Mouse (Mus musculus): Measurements from ENCODE around the gene Zic5. TPM values are rescaled to one million over a fixed set of nuclear protein-coding genes. Genes with fewer than 3 reads are reported as not detected.

Zic5 gene
- polyA plus RNA-seq, 1 experiment from 2014 or later, result not detected

GRCm38 (mm10) chr14:122480355-122480754 is 14.9 kb upstream of the Zic5 start:
- no peaks in the 10 kb centered on the region for H3K36me3 ChIP-seq (ENCODE audit: insufficient read depth, low read length)
- H3K27me3 ChIP-seq (replicated peaks; ENCODE audit: insufficient read depth, low read length), result peaks cover 82% of the 10 kb centered on the region
- H3K9me3 ChIP-seq (ENCODE audit: low read length), result no peaks in the 10 kb centered on the region
- no peak overlapping the region for H3K4me3 ChIP-seq (ENCODE audit: low read depth, low read length)
- no peak for TF ChIP-seq EP300 (IDR thresholded peaks at IDR 0.05)
- TF ChIP-seq CTCF (IDR thresholded peaks at IDR 0.05), result no peak
- peaks cover 6% of the 10 kb centered on the region for H3K4me1 ChIP-seq (ENCODE audit: insufficient read depth, low read depth, low read length)
- 9% methylated on average over 2 of the region's 2 CpGs for whole genome bisulfite sequencing
- no peak overlapping the region for H3K9ac ChIP-seq (replicated peaks; ENCODE audit: low read depth)
- DNase-seq (ENCODE audit: low spot score) (no peak), ATAC-seq (no peak)
- no peak overlapping the region for H3K27ac ChIP-seq (ENCODE audit: low read length)
- no peak overlapping the region for H3K4me2 ChIP-seq (replicated peaks; ENCODE audit: low read depth, low read length)

- Histone ChIP-seq H3K9me3 (ENCODE audit: low read length) (no peaks in the 10 kb centered on the region), H3K27ac (ENCODE audit: low read length) (no peak overlapping the region), H3K4me1 (ENCODE audit: insufficient read depth, low read depth, low read length) (peaks cover 7% of the 10 kb centered on the region), H3K9ac (replicated peaks; ENCODE audit: low read depth) (no peak overlapping the region), H3K4me2 (replicated peaks; ENCODE audit: low read depth, low read length) (no peak overlapping the region), H3K27me3 (replicated peaks; ENCODE audit: insufficient read depth, low read length) (peaks cover 82% of the 10 kb centered on the region), H3K36me3 (ENCODE audit: insufficient read depth, low read length) (no peaks in the 10 kb centered on the region), H3K4me3 (ENCODE audit: low read depth, low read length) (no peak overlapping the region)
- TF ChIP-seq CTCF (IDR thresholded peaks at IDR 0.05), result no peak
- TF ChIP-seq EP300 (IDR thresholded peaks at IDR 0.05), result no peak
- ATAC-seq (no peak), DNase-seq (ENCODE audit: low spot score) (no peak)
- 21% methylated on average over 17 of the region's 17 CpGs for WGBS
Measured at GRCm38 (mm10) chr14:122479461-122480109, 14.1 kb upstream of the Zic5 start.

- Histone ChIP-seq H3K4me1 (ENCODE audit: insufficient read depth, low read depth, low read length) (peaks cover 7% of the 10 kb centered on the region), H3K9me3 (ENCODE audit: low read length) (no peaks in the 10 kb centered on the region), H3K4me3 (ENCODE audit: low read depth, low read length) (no peak overlapping the region), H3K36me3 (ENCODE audit: insufficient read depth, low read length) (no peaks in the 10 kb centered on the region), H3K27me3 (replicated peaks; ENCODE audit: insufficient read depth, low read length) (peaks cover 81% of the 10 kb centered on the region), H3K4me2 (replicated peaks; ENCODE audit: low read depth, low read length) (no peak overlapping the region), H3K9ac (replicated peaks; ENCODE audit: low read depth) (no peak overlapping the region), H3K27ac (ENCODE audit: low read length) (no peak overlapping the region)
- no peak for TF ChIP-seq CTCF (IDR thresholded peaks at IDR 0.05)
- no peak for TF ChIP-seq EP300 (IDR thresholded peaks at IDR 0.05)
- no peak for ATAC-seq
- DNase-seq (ENCODE audit: low spot score), result no peak
- WGBS, result 0% methylated on average over 21 of the region's 22 CpGs
Measured at GRCm38 (mm10) chr14:122478574-122479011, 13.1 kb upstream of the Zic5 start.

GRCm38 (mm10) chr14:122477971-122478573 is 12.6 kb upstream of the Zic5 start:
- no peak overlapping the region for H3K27ac ChIP-seq (ENCODE audit: low read length)
- no peak overlapping the region for H3K4me2 ChIP-seq (replicated peaks; ENCODE audit: low read depth, low read length)
- H3K9me3 ChIP-seq (ENCODE audit: low read length), result no peaks in the 10 kb centered on the region
- DNase-seq (ENCODE audit: low spot score) (no peak), ATAC-seq (no peak)
- peaks cover 82% of the 10 kb centered on the region for H3K27me3 ChIP-seq (replicated peaks; ENCODE audit: insufficient read depth, low read length)
- H3K9ac ChIP-seq (replicated peaks; ENCODE audit: low read depth), result no peak overlapping the region
- H3K4me1 ChIP-seq (ENCODE audit: insufficient read depth, low read depth, low read length), result peaks cover 7% of the 10 kb centered on the region
- WGBS, result 2% methylated on average over 9 of the region's 9 CpGs
- TF ChIP-seq CTCF (IDR thresholded peaks at IDR 0.05) (no peak), EP300 (IDR thresholded peaks at IDR 0.05) (no peak)
- H3K36me3 ChIP-seq (ENCODE audit: insufficient read depth, low read length), result no peaks in the 10 kb centered on the region
- no peak overlapping the region for H3K4me3 ChIP-seq (ENCODE audit: low read depth, low read length)

- Histone ChIP-seq H3K27me3 (replicated peaks; ENCODE audit: insufficient read depth, low read length) (peaks cover 82% of the 10 kb centered on the region), H3K27ac (ENCODE audit: low read length) (no peak overlapping the region), H3K9ac (replicated peaks; ENCODE audit: low read depth) (no peak overlapping the region), H3K36me3 (ENCODE audit: insufficient read depth, low read length) (no peaks in the 10 kb centered on the region), H3K4me2 (replicated peaks; ENCODE audit: low read depth, low read length) (no peak overlapping the region), H3K4me1 (ENCODE audit: insufficient read depth, low read depth, low read length) (peaks cover 7% of the 10 kb centered on the region), H3K9me3 (ENCODE audit: low read length) (no peaks in the 10 kb centered on the region), H3K4me3 (ENCODE audit: low read depth, low read length) (no peak overlapping the region)
- 3% methylated on average over 20 of the region's 20 CpGs for WGBS
- TF ChIP-seq EP300 (IDR thresholded peaks at IDR 0.05) (no peak), CTCF (IDR thresholded peaks at IDR 0.05) (no peak)
- ATAC-seq (no peak), DNase-seq (ENCODE audit: low spot score) (no peak)
Measured at GRCm38 (mm10) chr14:122477261-122477671, 11.8 kb upstream of the Zic5 start.

- 1% methylated on average over 18 of the region's 18 CpGs for WGBS
- H3K9ac ChIP-seq (replicated peaks; ENCODE audit: low read depth), result no peak overlapping the region
- peaks cover 81% of the 10 kb centered on the region for H3K27me3 ChIP-seq (replicated peaks; ENCODE audit: insufficient read depth, low read length)
- H3K4me1 ChIP-seq (ENCODE audit: insufficient read depth, low read depth, low read length), result peaks cover 7% of the 10 kb centered on the region
- TF ChIP-seq EP300 (IDR thresholded peaks at IDR 0.05) (no peak), CTCF (IDR thresholded peaks at IDR 0.05) (no peak)
- no peaks in the 10 kb centered on the region for H3K36me3 ChIP-seq (ENCODE audit: insufficient read depth, low read length)
- H3K4me2 ChIP-seq (replicated peaks; ENCODE audit: low read depth, low read length), result no peak overlapping the region
- no peak overlapping the region for H3K27ac ChIP-seq (ENCODE audit: low read length)
- DNase-seq (ENCODE audit: low spot score), result no peak
- no peak for ATAC-seq
- H3K4me3 ChIP-seq (ENCODE audit: low read depth, low read length), result no peak overlapping the region
- H3K9me3 ChIP-seq (ENCODE audit: low read length), result no peaks in the 10 kb centered on the region
Measured at GRCm38 (mm10) chr14:122476822-122477215, 11.3 kb upstream of the Zic5 start.
